Mouse (Mus musculus): ENCODE data around the gene Pum2.

Gene Pum2

DNA sequence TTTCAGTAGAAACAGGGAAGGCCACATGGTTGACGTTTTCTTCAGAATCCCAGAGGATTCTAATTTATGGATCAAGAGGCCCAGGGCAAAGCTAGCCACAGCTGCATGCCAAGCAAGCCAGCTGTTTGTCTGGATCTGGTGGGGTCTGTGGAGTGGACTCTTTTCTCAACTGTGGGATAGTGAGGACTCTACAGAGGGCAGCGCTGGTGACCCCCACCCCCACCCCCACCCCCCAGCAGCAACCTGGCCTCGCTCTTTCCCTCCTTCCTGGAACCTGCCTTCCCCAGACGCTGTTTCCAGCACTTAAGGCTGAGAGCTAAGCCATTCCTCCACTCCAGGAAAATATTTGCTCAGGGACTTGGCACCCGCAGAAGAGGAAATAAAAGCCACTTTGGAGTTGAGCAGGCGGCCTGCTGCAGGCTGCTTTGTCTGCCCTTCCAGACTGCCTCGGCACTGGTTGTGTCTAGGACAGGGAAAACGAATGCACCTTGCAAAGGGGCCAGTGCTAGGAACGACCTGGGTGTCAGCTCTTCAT, 124.6 kb downstream of the Pum2 start:
- DNase-seq: no peak

Measured in kidney, adult 8-10 months (tissue).